Mouse (Mus musculus) large intestine, adult 2 months (tissue): ENCODE results near the gene A630001G21Rik. TPM values are rescaled to one million over a fixed set of nuclear protein-coding genes. Genes with fewer than 3 reads are reported as not detected.
"Not testable (repeated sequence)": the region's sequence is repeated elsewhere in the genome, so short reads cannot be mapped to it uniquely, and the experiment has no call there.

ENCODE experiments used
- DNase-seq: peaks from one replicate; pipeline ENCODE4 v3.0.0-alpha.2; 2012; ENCODE audit warnings: low read depth, low spot score
- WGBS: fragments of 180-500 bp; shearing (Covaris S2); methylation state at CpG from one replicate; pipeline ENCODE4 v1.1.7; 2018; 5-methylcytosine and 5-hydroxymethylcytosine counted together
- polyA plus RNA-seq: library from polyadenylated mRNA; depleted of rRNA; stranded (reverse); fragments of >200 nt; gene quantifications from 2 replicates; pipeline ENCODE4 v1.2.3, GENCODE M21; 2012; rRNA removed

The A630001G21Rik gene
- 2.6 and 2.8 TPM in 2 replicates for polyA plus RNA-seq

- WGBS, result 82% methylated on average over 4 of the region's 4 CpGs
- no peak for DNase-seq
Observed at GRCm38 (mm10) chr1:85778436-85778835, at the start of gene A630001G21Rik. Gene A630001G21Rik, minus strand, starts transcription at chr1:85778643.

- WGBS, result 78% methylated on average over 5 of the region's 5 CpGs
- no peak for DNase-seq
Observed at GRCm38 (mm10) chr1:85827166-85827565, 48.7 kb upstream of the A630001G21Rik start.

DNA sequence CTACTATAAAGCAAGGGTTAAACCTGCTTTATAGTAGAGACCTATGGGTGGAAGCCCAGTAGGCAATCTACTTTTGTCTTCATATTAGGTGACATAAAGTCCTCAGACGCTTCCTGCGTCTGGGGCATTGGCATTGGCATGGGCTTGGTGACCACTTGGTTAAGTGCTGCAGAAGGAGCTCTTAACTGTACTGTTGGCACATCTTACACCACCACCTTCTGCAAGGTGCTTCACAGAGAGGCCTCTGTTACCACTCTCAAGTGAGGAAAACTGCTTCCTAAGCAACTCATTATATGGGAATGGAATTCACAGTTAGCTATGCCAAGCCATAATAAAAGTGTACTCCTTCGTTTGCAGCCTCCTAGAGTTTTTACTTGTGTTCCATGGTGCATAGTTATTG, 46.5 kb upstream of the A630001G21Rik start:
- no peak for DNase-seq
- WGBS, result 67% methylated on average over 3 of the region's 3 CpGs

DNA sequence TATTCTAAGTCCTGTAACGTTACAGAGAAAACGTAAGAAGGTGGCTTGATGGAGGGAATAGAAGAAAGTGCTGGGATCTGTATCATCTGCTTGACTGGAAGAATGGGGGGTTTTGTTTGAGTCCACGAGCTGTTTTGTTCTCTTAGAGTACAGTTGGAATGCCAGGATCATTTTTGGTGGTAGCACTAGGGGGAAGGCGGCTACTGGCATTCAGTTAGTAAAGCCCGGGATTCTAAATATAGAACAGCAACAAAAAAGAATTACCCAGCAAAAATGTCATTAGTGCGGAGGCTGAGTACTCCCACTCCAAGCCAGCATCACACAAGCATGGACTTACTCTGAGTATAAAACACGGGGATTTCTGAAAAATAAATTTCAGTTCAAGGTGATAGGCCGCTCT, 43.8 kb upstream of the A630001G21Rik start:
- 86% methylated on average over 8 of the region's 8 CpGs for whole genome bisulfite sequencing

DNA sequence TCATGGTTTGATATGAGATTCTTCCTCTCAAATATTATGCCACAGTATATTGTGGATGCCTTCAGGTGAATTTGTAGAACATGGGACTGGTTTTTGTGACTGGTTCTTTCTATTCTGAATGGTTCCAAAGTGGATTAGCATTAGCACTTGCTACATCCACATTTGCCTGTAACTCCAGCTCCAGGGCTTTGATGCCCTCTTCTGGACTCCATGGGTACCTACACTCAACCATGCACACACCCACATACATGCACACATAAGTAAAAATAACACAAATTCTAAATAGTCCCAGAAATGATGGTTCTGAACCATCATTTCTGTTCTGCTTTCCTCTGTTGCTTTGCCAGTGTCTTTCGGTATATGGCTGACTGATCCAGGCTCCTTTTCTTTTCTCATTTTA, 41.3 kb upstream of the A630001G21Rik start:
- 100% methylated on average over 1 of the region's 1 CpGs for WGBS
- DNase-seq, result no peak

More for the DNA sequence above, 43.8 kb upstream of the A630001G21Rik start:
- DNase-seq, result no peak

DNA sequence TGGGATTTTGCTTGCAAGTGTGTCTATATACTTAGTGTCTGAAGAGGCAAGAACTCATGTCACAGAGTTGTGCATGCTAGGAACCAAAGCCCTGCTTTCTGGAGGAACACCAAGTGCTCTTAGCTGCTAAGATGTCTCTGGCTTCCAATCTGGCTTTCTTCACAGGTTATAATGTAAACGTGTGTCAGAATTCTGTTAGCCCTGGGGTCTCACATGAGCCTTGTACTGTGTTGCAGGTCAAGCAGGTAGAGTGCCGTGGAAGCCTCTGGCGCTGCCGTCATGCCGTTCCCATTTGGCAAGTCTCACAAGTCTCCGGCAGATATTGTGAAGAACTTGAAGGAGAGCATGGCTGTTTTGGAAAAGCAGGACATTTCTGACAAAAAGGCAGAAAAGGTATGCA, 39.7 kb upstream of the A630001G21Rik start:
- 86% methylated on average over 6 of the region's 6 CpGs for WGBS
- DNase-seq, result no peak

DNA sequence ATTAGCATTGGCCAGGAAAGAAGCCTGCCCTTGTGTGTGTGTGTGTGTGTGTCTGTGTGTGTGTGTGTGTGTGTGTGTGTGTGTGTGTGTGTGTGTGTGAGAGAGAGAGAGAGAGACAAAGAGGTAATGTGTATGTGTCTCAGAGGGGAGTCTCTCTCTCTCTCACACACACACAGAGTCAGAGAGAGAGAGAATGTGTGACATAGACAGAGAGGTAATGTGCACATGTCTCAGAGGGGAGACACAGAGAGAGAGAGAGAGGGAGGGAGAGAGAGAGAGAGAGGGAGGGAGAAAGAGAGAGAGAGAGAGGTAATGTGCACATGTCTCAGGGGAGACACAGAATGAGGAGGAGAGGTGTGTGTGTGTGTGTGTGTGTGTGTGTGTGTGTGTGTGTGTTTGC, 35.8 kb upstream of the A630001G21Rik start:
- DNase-seq, result not testable (repeated sequence)

DNA sequence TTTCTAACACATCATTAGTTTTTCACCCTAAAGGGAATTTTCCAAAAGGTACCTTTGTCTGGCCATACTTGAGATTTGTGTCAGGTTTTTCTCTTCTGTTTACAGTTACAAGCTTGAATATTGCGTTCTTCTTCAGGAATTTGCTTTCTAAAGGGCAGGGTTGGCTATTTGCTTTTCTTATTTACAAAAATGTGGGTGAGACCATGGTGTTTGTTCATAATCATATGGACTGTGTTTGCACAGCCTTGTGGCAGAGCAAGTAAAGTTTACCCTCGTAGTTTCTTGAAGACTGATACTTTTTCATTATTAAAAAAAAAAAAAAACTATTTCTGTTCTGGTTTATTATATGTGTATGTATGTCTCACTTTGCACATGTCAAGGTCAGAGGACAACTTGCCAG, 32.3 kb upstream of the A630001G21Rik start:
- 18% methylated on average over 2 of the region's 2 CpGs for WGBS
- DNase-seq, result no peak

- 47% methylated on average over 2 of the region's 2 CpGs for WGBS
- DNase-seq, result no peak
Observed at GRCm38 (mm10) chr1:85810343-85810742, 31.9 kb upstream of the A630001G21Rik start.

- no peak for DNase-seq
- 16% methylated on average over 4 of the region's 4 CpGs for WGBS
Observed at GRCm38 (mm10) chr1:85809256-85809655, 30.8 kb upstream of the A630001G21Rik start.

DNA sequence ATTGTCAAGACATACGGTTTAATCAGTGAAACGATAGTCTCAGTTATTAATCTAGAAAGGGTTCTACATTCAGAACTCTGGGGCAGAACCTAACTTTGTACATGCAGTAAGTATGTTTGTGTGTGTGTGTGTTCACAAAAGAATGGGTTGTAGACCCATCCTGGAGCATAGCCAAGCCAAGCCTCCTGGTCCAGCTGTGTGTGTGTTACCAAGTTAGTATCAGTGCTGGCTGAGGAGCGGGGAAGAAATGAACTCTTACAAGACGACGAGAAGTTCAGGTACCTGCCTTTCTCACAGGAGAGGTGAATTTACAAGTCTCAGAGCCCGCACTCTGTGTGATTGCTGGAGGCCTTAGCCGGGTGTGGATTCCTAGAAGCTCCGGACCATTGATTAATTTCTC, 26.1 kb upstream of the A630001G21Rik start:
- no peak for DNase-seq
- WGBS, result 72% methylated on average over 8 of the region's 8 CpGs

DNA sequence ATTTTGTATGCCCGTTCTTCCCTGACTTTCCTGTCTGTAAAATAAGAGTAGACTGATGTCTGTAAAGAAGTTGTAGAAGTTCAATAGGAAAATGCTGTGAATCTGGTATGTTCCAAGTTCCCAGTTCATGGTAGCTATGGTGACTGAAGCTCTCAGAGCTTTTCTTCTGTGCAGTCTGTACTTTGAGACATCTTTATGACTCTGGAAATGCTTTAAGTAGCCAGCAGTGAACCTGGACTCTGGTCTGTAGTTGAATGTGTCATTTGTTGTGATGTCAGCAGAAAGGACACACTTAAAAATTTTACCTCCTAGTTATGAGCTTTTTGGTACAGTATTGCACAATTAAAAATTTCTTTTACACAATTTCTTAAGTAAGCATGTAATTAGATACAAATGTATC, 24.1 kb upstream of the A630001G21Rik start:
- WGBS, result 53% methylated on average over 1 of the region's 1 CpGs
- DNase-seq, result no peak

- DNase-seq, result no peak
- WGBS, result 15% methylated on average over 1 of the region's 1 CpGs
Observed at GRCm38 (mm10) chr1:85799776-85800175, 21.3 kb upstream of the A630001G21Rik start.

DNA sequence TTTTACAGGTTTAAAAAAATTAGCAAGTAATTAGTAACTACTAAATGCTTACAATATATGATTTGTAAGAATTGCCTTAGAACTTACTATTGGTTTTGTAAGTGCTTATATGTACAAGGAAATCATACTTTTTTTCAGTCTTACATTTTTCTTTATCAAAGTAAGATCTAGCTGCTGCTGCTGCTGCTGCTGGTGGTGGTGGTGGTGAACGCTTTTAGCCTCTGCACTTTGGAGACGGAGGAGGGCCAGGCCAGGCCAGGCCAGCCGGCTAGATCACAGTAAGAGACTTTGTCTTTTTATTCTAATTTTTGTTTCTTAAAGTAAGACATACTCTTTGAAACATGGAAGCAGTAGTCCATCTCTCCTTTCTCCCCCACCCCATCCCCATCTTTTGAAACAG, 16.8 kb upstream of the A630001G21Rik start:
- 59% methylated on average over 3 of the region's 3 CpGs for WGBS
- DNase-seq, result no peak

- no peak for DNase-seq
- under 1% methylated on average over 38 of the region's 38 CpGs for WGBS
Observed at GRCm38 (mm10) chr1:85794106-85794771, 15.8 kb upstream of the A630001G21Rik start.

- DNase-seq, result no peak
- under 1% methylated on average over 115 of the region's 118 CpGs for WGBS
Observed at GRCm38 (mm10) chr1:85793208-85794105, 15.0 kb upstream of the A630001G21Rik start, which contains the start of gene Cab39. Gene Cab39, plus strand, starts transcription at chr1:85793441.

GRCm38 (mm10) chr1:85791476-85791875, 13.0 kb upstream of the A630001G21Rik start:
- 83% methylated on average over 3 of the region's 3 CpGs for WGBS

GRCm38 (mm10) chr1:85790565-85790964, 12.1 kb upstream of the A630001G21Rik start:
- peak; percentile 85 for DNase-seq
- 18% methylated on average over 3 of the region's 3 CpGs for WGBS

More at GRCm38 (mm10) chr1:85791476-85791875, 13.0 kb upstream of the A630001G21Rik start:
- no peak for DNase-seq

- DNase-seq, result no peak
- 61% methylated on average over 4 of the region's 4 CpGs for WGBS
Observed at GRCm38 (mm10) chr1:85779428-85780180, 1.2 kb upstream of the A630001G21Rik start.

DNA sequence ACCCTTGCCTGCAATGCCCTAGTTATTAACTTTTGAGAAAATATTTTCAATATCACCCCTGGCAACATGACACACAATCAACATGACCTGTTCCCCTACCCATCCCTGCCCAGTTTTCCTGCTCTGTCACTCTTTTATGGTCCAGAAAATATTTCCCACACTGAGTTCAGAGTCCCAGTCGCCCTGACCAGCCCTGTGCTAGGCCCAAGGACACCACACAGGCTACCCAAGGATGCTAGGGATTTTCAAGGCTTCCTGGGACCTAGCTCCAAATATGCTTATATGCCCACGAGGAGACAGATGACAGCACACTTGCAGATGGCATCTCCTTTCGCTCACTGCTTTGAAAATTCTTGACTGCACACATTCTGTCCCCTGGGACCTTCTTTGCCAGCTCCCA, 569 bp upstream of the A630001G21Rik start:
- no peak for DNase-seq
- 56% methylated on average over 3 of the region's 3 CpGs for WGBS
